Mouse (Mus musculus): ENCODE data around the gene Ugt1a7c.

The Ugt1a7c gene

DNA sequence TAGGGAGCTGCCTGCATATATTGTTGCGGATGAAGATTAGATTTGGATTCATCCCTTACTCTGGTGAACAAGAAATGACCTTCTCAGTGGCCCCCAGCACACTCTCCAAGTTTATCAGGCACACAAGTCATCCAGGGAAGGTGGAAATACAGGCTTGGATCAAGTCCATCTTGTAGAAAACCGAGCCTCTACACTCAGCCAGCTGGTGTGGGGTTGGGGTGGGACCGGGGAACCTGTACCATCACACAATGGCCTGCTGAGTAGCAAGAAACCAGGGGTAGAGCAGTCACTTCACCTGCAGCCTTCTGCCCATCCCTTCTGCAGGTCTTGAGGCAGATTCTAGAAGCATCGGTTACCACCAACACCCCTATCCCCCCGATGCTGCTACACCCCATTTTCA is 139.8 kb downstream of the Ugt1a7c start:
- in situ Hi-C loops (cut with MboI; ENCODE audit: low sequenced_read_pairs): no loop called here

DNA sequence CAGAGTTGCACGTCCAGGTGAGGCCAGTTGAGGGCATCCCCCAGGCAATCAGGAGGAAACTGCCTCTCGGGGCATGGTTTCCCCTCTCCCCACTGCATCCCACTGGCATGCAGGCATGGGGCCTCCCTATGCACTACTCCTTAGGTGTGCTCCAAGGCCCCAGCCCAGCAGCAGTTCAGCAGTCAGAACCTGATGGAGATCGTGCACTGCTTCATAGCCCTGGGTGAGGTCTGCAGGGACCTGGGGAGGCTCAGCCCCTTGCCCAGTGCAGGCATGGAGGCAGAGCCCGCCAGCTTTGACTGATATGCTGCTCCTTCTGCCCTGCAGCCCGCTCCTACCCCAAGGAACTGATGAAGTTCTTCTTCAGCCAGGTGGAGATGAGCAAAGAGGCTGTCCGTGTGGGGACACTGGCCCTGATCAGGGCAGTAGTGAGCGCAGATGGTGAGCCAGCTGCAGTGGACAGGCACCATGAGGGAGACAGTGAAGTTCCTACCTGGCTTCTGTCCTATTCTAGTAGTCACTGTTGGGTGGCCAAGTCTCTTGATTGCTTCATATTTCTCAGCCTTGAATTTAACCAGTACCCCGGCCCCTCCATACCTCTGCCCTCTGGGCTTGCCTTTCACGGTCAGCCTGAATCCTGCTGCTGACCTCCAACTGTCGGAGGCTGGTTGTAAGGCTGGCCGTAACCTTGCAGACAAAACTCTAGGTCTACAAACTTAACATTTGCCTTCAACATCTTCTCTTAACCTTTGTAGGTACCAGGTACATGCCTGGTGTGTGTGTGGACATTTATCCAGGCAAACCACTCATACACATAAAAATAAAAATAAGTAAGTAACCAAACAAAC is 140.4 kb downstream of the Ugt1a7c start:
- in situ Hi-C loops (cut with MboI; ENCODE audit: low sequenced_read_pairs): no loop called here

GRCm38 (mm10) chr1:88235894-88236415 is 141.1 kb downstream of the Ugt1a7c start:
- in situ Hi-C loops (cut with MboI; ENCODE audit: low sequenced_read_pairs): no loop called here

GRCm38 (mm10) chr1:88237311-88237710 is 142.4 kb downstream of the Ugt1a7c start:
- in situ Hi-C loops (cut with MboI; ENCODE audit: low sequenced_read_pairs): no loop called here

DNA sequence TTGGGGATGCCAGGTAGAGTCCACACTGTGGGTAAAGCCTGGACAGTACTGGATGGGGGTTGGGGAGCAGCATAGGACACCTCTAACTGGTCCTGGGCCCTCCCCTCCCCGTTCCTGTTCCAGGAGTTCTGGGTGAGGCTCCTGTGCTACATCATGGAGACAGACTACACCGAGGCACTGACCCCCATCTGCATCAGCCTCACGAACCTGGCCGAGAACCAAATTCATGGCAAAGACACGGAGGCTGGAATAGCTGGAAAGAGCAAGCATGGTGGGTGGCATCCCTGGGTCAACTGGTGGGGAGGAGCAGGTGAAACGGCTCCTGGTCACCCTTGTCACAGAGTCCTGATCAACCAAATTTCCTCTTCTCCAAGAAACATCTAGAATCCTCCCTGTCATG is 143.9 kb downstream of the Ugt1a7c start:
- in situ Hi-C loops (cut with MboI; ENCODE audit: low sequenced_read_pairs): no loop called here

DNA sequence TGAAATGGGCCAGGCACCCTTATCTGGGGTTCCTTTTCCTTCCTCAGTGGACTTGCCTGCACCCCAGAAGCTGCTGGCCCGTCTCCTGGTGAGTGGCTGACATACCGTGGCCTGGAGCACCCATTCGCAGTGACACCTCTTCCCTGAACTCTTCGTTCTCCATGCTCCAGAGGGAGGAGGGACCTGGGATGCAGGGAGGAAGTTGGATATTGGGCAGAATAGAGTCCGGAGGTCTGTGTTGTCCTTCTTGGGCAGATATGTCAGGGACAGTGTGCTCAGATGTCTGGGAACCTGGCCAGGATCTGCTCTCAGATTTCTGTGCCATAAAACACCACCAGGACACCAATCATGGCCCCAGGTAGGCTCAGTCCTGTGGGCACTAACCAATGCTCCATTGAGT is 145.2 kb downstream of the Ugt1a7c start:
- in situ Hi-C loops (cut with MboI; ENCODE audit: low sequenced_read_pairs): no loop called here

- in situ Hi-C loops (cut with MboI; ENCODE audit: low sequenced_read_pairs): no loop called here
Observed at GRCm38 (mm10) chr1:88240579-88240978, 145.7 kb downstream of the Ugt1a7c start.

GRCm38 (mm10) chr1:88243861-88244260 is 149.0 kb downstream of the Ugt1a7c start:
- in situ Hi-C loops (cut with MboI; ENCODE audit: low sequenced_read_pairs): no loop called here

GRCm38 (mm10) chr1:88245881-88246280 is 151.0 kb downstream of the Ugt1a7c start:
- in situ Hi-C loops (cut with MboI; ENCODE audit: low sequenced_read_pairs): no loop called here

DNA sequence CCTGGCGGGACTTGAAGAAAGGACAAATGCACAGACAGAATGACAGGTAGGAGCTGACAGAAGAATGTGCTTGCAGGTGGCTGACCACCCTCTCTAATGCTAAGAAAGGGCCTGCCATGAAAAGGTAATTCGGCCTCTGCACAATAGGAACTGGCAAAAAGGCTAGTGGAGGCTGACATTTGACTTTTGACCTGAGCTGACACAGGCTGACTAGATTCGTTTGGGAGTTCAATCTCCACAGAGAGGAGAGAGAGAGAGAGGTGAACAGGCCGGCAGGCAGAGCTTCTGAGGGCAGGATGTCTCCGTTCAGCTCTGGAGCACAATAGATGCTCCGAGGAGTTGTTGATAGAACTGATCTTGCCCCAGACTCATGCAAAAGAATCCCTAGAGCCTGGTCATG is 151.5 kb downstream of the Ugt1a7c start:
- in situ Hi-C loops (cut with MboI; ENCODE audit: low sequenced_read_pairs): no loop called here

DNA sequence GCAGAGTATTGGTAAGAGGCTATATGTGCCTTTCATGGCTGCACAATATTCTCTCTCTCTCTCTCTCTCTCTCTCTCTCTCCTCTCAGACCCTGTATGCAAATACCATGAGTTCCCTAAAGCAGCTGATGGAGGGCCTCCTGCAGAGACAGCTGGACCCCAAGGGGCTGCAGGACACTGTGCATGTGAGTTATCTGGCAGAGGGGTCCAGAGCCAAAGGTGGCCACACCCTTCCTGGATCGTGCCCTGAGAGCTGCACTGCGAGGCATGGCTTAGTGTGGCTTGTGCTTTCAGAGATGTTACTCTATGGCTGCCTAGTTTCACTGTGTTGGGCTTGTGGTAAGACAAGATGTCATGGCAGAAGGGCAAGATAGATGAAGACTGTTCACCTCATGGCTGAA is 152.8 kb downstream of the Ugt1a7c start:
- in situ Hi-C loops (cut with MboI; ENCODE audit: low sequenced_read_pairs): no loop called here

GRCm38 (mm10) chr1:88248658-88249057 is 153.8 kb downstream of the Ugt1a7c start:
- in situ Hi-C loops (cut with MboI; ENCODE audit: low sequenced_read_pairs): no loop called here

- in situ Hi-C loops (cut with MboI; ENCODE audit: low sequenced_read_pairs): no loop called here
Observed at GRCm38 (mm10) chr1:88249596-88249995, 154.7 kb downstream of the Ugt1a7c start.

- in situ Hi-C loops (cut with MboI; ENCODE audit: low sequenced_read_pairs): no loop called here
Observed at GRCm38 (mm10) chr1:88250023-88250422, 155.2 kb downstream of the Ugt1a7c start.

DNA sequence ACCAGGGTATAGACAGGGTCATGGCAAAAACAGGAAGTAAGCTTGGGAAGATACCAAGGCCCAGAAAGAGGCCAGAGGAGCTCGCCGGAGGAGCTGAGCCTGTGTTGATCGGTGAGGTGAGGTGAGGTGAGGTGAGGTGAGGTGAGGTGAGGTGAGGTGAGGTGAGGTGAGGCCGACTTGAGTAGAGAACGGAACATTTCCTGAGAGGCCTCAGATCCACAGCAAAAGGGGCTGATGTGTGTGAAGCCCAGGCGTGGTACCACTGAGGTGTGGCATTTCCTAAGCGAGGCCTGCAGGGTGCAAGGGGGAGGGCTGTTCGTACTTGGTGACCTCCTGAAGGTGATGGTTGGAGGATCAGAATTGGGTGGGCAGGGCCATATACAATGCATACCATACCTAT is 158.2 kb downstream of the Ugt1a7c start:
- in situ Hi-C loops (cut with MboI; ENCODE audit: low sequenced_read_pairs): no loop called here

- in situ Hi-C loops (cut with MboI; ENCODE audit: low sequenced_read_pairs): no loop called here
Observed at GRCm38 (mm10) chr1:88253540-88253939, 158.7 kb downstream of the Ugt1a7c start.

DNA sequence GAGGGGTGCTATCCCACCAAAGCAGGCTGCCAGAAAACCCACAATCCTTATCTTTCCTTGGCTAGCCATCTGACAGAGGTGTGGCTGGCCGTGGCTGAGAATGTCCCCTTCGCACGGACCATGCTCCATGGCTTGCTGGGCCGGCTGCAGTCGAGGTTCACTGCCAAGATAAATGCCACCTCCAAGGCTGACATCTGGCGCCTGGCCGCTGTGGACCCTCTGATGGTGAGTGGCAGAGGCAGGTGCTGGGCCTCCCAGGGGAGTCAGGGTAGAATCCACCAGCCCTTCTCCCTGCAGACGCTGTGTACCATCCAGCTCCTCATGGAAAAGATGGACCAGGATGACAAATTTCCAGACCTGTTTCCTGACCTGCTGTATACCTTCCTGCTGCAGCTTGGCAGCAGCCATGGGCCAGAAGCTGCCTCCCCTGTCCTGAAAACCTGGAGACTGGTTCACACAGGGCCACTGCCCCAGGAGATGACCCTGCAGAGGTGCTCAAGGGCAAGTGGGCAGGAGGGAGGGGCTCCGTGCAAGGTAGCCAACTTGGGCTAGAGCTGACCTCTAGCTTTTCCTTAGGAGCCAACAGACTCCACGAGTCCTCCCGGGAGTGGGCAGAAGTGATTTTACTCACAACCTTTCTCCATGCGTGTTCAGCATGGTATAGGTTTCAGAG is 160.1 kb downstream of the Ugt1a7c start:
- in situ Hi-C loops (cut with MboI; ENCODE audit: low sequenced_read_pairs): no loop called here

DNA sequence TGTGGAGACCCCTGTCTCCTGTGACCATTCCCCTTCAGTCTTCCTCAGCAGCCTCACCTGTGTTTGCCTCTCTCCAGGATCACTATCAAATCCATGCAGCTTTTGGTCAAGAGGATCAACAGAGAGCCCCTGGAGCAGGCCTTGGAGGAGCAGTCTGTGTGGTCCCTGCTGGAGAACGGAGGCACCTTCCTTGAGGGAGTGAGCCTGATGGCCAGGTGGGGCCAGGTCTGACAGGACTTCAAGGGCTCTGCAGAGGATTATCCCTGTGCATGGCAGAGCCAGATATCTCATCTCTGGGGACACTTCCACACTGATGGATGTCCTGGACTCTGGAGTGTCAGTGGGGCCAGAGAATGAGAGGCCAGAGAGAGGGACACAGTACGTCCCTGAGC is 160.6 kb downstream of the Ugt1a7c start:
- in situ Hi-C loops (cut with MboI; ENCODE audit: low sequenced_read_pairs): no loop called here

GRCm38 (mm10) chr1:88255989-88256754 is 161.3 kb downstream of the Ugt1a7c start:
- in situ Hi-C loops (cut with MboI; ENCODE audit: low sequenced_read_pairs): no loop called here

DNA sequence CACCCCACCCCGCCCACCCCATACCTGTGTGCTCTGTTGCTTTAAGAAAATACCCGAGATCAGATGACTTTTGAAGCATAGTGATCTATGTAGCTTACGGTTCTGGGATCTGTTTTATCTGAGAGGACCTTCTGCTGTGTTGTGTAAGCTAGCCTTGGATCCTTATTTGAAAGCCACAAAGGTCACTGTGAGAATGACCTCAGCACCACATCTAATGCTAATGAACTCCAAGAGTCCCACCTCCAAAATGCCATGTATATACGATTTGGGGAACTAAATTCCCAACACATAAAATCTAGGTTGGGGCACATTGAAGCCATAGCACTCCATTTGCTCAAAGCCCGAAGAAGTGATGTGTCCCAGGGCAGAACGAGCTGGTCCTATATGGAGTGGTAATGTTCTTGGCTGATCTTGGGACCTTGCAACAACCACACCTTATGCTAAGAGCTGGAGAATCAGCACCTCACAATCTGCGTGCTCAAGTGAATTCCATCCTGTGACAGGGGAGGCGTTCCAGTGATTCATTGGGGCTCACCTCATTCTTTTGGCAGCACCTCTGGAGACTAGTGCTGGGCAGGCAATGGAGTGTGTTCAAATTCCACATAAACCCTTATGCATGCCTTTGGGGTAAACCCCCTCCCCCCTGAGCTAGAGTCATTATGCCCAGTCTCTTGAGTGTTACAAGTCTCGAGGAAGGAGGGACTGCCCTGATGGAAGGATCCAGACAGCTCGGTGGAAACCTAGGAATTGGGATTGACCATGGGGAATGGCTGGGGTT is 162.2 kb downstream of the Ugt1a7c start:
- in situ Hi-C loops (cut with MboI; ENCODE audit: low sequenced_read_pairs): no loop called here

DNA sequence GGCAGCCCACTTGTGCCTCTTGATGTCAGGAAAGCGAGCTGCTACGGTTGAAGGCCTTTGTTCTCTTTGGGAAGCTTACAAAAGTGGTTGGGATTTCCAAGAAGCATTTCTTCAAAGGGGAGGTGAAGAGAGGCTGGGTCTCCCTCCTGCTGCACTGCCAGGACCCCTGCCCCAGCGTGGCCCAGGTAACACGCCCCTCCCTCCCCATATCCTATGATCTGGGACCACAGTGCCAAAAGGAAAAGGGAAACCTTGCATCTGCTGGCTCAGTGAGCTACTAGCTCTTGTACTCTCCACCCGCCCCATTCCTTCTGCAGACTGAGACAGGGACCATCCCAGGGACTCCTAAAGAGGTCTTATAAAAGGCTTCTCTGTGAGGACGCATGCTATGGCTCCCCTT is 162.8 kb downstream of the Ugt1a7c start:
- in situ Hi-C loops (cut with MboI; ENCODE audit: low sequenced_read_pairs): no loop called here
